Mouse (Mus musculus) adrenal gland, adult (tissue): Measurements from ENCODE around the gene Cd2bp2.

Source experiments
- DNase-seq, 2 experiments: peaks; one replicate each; pipeline ENCODE4 v3.0.0; 2022 to 2023; ENCODE audit warnings: low spot score in 1 of 2; ENCODE audit not compliant: inconsistent age in 2 of 2

The Cd2bp2 gene

DNA sequence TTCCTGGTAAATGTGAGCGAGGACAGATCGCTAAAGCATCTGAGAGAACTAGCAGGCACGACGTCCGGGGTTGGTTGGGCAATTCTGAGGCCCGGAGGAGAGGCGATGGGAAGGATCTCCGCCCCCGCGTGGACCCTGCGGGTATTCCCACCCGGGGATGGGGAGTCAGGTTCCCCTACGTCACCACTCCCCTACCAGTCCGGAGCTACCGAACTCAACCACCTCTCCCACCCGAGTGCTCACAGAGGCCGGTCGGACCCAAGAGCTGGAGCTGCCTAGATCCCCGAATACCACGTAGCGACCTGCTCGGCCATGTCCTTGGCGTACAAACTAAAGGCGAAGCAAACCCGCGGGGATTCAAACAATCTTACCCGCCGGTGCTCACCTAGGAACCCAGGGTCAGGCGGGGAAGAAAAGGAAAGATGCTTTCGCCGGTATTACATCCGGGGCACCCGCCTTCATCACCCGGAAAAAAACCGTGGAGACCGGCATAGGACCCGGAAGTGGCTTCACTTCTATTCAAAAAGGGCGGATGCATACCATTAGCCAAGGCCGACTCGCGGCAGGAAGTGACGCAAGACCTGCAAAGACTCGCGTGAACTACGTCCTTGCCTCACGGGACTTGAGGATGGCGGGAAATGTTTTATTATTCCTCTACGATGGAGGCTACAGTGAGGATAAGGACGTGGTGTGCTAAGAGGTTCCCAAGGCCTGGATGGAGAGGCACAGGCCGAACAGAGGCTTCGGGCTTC lies at the start of gene Cd2bp2:
Cd2bp2 (minus strand) TSS at position 507 of the 752 bp plus-strand sequence.
- peak; percentile 96 to 98 for DNase-seq

DNA sequence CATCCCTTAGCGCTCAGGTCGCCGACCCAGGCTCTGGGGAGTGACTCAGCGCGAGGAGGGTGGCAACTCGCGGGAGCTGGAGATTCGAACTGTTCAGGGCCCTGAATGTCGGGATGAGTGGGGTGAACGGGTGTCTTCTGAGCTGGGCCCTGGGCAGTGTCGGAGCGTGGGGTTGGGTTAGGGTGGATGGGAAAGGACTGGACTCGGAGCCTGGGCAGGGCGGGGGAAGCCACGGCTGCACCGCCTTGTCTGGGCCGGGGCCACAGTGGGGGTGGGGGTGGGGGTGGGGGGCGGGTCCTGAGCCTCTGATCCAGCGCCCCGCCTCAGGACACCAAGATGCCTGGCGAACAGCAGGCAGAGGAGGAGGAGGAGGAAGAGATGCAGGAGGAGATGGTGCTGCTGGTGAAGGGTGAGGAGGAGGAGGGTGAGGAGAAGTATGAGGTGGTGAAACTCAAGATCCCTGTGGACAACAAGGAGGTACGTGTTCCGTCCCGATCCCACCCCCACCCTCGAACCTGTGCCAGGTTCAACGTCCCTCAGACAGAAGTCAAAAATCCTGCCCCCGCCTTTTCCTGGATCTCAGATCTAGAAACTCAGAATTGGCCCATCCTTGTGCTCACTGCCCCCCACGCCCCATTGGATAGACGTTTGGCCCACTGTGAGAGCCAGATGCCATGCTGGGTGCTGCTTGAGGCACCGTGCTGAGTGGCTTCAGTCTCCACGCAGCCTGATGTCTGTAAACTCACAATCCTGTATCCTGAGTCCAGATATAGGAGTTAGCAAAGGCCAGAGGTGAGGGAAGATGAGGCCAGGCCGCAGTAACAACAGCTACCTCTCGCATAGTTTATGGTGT lies 49.0 kb upstream of the Cd2bp2 start:
- no peak for DNase-seq

DNA sequence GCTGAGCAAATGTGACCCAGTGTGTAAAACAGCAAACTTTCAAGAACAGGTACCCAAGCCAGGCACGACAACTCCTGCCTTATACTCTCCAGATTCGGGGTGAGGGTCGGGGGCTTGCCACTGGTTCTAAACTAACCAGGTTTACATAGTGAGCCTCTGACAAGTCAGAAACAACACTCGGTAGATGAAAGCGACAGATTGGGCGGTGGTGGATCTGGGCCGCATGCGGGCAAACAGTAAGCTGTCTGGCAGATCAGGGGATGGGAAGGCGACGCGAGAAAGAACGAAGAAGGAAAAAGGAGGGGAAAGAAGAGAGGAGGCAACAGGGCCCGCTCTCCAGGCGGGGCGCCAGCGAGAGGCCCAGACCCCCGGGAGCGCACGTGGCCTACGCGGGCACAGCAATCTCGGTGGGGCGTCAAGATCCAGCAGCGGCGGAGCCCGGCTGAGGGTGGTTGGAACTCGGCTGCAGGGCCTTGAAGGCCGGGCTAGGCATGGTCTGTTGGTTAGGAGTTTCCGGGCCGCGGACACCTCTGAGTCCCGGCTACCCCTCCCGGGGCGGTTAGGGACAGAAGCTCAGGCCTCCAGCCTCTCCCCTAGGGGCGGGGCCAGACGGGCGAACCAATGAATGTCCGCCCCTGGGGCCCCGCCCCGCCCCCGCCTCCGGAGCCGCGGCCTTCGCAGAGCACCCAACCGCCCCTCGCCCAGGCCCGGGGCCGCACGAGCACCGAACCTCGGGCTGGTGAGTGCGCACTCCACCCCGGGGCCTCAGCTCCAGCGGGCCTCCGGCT lies 48.2 kb upstream of the Cd2bp2 start, which contains the start of gene Zfp771:
Zfp771 (plus strand) TSS at position 405 of the 788 bp plus-strand sequence.
- peak; percentile 97 to 99 for DNase-seq

DNA sequence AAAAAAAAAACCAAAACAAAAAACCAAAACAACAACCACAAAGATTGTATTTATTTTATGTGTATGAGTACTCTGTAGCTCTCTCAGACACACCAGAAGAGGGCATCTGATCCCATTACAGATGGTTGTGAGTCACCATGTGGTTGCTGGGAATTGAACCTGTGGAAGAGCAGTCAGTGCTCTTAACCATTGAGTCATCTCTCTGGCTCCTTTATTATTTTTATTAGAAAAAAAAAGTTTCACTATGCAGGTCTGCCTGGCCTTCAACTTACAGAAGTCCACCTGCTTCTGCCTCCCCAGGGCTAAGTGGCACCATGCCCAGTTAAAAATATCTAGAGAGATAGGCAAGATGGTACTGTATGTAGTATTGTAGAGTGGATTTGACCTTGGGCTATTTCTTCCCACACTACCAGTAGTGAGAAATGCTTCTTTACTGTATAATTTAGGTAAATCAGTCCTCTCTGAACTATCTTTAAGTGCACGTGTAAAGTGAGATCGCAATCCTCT lies 47.6 kb upstream of the Cd2bp2 start:
- DNase-seq, result no peak

DNA sequence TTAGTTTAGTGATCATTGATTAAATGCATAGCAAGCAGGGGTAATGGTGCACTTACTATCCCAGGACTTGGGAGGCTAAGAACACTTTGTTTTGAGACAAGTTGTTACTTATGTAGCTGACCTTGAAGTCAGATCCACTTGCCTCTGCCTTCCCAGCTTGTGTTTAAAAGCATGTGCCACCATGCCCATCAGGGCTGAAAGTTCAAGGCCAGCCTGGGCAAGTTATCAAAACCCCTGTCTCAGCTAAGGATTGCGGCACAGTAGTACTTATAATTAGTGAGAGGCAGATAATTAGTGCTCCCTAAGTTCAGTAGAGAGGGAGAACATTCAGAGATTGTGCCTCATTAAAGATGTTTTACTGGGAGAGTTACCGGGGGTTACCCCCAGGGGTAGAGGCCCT lies 38.9 kb upstream of the Cd2bp2 start:
- DNase-seq, result peak; percentile 67 to 69

DNA sequence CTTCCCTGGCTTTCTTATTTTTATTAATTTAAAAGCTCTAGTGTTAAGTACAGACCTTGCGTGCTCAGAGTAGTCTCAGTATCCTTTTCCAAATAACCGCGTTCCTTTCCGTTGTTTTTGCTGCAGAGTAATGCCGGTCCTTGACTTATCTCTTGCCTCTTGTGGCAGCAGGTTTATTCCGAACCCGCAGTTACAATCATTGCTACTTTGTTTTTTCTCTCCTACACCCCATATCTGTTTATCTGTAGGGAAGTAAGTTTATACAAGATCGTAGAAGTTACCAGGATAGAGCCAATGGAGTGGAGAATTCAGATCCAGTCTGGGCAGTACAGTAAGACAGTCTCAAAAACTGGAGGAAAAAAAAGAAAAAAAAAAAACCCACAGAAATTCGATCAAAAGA lies 37.9 kb upstream of the Cd2bp2 start:
- DNase-seq, result no peak

DNA sequence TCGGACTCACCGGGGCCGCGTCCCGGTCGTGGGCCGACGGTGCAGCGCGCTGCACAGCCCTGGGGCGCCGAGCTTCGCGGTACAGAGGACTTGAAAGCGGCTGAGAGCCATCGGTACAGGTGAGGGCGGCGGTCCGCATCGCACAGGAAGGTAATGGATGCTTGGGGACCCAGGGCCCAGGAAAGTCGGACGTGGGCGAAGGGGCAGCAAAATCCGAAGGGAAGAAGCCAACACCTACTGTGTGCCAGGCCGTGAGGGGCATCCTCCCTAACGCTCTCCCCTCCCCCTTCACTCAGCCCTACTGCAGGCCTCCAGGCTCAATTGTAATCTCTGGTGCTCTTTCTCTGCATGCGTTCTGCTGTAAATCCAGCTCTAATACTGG lies 37.5 kb upstream of the Cd2bp2 start:
- DNase-seq, result no peak

DNA sequence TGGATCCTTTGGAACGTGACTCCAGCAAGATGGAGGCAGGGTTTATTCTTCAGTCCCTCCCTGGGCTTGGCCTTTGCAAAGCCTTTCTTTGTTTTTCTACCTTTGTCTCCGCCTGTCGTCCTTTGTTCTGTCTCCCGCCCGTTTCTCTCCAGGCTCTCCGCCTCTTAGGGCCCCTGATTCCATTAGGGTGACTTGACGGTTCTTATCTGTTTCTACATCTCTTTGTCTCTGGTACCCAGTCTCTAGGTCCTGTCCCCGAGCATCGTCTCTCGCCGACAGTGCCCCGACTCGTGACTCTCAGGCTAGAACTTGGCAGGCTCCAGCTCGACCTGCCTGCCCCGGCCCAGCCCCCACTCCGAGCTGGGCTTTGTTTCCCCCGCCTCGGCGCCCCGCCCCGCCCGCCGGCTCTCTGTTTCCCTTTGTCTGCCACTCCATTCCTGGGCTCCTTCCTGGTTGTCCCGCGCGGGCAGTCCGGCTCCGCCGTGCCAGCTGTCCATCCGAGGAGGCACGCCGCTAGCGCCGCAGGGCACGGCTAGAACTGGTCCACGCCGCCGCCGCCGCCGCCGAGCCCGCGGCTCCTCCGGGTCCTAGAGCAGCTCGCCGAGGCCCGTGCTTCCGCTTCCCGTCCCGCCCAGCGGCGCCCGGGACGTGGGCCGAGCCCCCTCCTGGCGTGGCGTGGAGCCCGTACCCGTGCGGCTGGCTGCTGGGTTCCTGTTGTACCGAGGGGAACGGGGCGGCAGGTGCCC lies 36.9 kb upstream of the Cd2bp2 start, which contains the start of the genes Zfp553 and Sept1:
Zfp553 (plus strand) TSS at position 440 of the 746 bp plus-strand sequence.
Sept1 (minus strand) TSS at position 509 of the 746 bp plus-strand sequence.
- peak; percentile 89 to 95 for DNase-seq

DNA sequence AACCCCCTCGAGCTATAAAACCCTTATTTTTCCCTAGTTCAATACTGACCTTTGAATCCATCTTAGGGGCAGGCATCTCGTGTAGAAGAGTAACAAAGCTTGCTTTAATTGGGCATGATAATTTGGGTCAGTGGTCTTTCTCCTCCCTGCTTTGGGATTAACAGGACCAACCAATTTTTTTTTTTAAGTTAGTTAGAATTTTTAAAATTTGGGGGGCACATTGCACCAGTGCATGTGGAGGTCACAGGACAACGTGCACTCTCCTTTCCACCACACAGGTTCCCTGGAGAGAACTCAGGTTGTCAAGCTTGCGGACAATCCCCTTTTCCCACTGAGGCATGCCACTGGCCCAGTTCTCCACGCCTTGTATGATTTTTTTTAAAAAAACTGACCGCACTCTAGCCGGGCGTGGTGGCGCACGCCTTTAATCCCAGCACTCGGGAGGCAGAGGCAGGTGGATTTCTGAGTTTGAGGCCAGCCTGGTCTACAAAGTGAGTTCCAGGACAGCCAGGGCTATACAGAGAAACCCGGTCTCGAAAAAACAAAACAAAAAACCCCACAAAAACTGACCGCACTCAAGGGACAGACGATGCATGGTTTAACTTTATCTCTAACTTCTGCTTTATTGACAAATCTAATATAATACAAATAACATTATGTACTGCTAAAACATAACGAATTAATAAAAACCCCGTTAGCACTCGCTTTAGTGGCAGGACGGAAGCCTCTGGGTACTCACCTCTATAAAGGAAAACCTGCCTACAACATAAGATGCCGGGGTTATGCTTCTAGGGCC lies 36.2 kb upstream of the Cd2bp2 start:
- peak in 1 of 2 experiments; percentile 47 for DNase-seq

DNA sequence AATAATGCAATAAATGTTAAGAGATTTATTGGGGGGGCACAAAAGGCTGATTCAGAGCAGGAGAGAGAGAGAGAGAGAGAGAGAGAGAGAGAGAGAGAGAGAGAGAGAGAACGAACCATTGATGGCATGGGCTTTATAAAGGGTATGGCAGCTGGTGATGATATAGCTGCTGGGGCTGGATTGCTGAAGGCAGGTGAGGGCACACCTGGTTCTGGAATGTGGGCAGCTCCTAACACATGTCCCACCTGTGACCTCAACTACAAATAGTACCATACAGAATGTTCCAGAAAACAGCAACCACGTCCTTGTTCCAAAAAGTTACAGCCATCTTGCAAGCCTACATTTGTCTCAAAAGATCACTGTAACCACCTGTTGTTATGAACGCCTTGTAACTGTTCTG lies 35.5 kb upstream of the Cd2bp2 start:
- peak in 1 of 2 experiments; percentile 18 for DNase-seq

DNA sequence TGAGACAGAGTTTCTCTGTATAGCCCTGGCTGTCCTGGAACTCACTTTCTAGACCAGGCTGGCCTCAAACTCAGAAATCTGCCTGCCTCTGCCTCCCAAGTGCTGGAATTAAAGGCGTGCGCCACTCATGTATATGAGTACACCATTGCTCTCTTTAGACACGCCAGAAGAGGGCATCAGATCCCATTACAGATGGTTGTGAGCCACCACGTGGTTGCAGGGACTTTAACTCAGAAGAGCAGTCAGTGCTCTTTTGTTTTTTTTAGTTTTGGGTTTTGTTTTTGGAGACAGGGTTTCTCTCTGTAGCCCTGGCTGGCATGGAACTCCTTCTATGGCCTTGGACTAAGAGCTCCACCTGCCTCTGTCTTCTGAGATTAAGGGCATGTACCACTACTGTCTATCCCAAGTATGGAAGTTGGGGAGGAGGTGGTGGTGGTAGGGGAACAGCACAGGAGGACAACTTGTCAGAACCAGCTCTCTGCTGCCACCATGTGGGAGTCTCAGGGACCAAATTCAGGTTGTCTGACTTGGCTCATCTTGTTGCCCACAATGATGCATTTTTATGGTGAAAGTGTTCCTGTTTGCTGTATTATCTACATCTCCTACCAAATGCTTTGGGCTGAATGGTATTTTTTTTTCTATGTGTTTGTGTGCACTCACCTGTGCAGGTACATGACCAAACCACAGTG lies 32.9 kb upstream of the Cd2bp2 start:
- peak; percentile 79 to 91 for DNase-seq

DNA sequence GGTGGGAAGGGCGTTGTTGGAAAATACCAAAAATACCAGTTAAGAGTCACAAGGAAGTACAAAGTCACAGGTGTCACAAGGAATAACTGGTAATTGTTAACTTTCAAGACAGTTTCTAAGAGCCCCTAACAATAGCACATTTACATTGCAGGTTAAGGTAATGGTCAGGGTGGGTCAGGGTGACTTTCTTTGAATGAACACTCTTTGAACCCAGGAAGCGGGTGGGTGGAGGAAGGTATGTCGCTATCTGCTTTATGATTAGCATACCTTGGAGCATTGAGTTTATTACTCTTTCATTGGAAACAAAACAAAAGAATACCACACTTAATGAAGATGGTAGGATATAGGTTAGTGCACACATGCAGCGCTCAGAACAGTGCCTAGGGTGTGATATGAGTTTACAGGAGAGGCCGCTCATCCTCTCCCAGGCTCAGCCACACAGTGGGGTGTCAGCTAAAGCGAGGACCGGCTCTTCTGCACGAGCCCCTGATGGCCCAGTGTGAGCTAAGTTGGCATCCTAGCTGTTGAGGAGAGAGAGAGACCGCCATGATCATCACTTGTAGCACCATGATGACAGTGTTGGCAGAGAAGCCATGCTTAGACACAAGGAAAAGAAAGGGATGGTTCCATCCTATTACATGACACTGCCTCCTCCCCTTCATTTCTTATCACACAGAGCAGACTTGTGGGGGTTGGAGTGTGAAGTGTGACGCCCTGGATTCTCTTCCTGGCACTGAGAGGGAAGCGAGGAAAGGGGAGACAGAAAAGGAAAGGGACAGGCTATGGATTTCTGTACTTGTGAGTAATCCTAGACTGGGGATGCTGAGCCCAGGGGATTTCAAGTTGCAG lies 29.5 kb upstream of the Cd2bp2 start:
- no peak for DNase-seq

DNA sequence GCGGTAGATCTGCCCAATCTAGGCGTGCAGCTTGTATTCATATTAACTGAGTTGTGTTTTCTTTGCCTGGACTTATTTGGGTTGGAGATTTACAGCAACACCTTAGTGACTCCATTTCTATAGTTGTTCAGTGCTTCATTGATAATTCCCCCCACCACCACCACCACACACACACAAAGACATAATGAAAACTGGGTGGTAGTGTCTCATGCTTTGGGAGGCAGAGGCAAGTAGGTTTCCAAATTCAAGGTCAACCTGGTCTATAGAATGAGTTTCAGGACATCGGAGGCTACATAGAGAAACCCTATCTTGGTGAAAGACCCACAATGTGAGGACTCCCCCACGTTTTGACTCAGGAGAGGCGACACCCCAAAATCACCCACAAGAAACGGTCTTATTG lies 28.8 kb upstream of the Cd2bp2 start:
- DNase-seq, result no peak

DNA sequence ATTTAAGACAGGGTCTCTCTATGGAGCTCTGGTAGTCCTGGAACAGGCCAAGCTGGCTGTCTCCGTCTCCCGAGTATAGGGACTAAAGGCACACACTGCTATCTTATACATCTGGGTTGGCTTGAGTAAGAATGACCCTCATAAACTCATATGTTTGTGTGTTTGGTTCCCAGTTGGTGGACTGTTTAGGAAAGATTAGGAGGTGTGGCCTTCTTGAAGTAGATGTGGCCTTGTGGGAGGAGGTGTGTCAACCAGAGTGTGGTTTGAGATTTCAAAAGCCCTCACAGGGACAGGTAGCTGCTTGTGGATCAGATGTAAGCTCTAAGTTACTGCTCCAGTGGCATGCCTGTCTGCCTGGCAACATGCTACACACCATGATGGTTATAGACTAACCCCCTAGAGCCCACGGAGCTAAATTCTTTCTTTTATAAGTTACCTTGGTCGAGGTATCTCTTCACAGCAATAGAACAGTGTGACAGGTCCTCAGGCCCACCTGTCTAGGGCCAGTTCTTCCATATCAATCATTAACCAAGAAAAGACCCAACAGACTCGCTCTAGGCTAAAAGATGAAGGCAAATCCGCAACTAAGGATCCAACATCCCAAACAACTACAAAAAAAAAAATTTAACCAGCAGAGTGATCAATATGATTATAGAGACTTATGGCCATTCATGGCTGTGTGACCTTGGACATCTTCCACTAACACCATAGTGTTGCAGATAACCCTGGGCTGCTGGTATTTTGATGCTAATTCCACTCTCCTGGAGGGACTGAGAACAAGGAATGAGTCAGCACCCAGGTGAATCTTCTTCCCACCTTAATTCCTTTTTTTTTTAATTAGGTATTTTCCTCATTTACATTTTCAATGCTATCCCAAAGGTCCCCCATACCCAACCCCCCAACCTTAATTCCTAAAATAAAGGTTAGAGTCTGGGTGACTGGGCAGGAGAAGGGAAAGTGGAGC lies 27.9 kb upstream of the Cd2bp2 start:
- DNase-seq, result no peak

DNA sequence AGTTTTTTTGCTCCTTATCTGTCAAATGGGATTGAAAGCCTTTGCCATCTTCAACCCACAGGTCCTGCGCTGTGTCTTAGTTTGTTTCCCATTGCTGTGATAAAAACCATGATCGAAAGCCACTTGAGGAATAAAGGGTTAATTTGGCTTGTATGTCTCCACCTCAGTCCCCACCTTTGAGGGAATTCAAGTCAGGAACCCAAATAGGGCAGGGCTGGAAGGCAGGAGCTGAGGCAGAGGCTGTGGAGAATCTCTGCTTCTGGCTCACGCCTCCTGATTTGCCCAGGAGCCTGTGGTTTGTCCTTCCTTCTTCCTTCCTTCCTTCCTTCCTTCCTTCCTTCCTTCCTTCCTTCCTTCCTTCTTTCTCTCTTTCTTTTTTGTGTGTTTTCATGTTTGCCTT lies 27.3 kb upstream of the Cd2bp2 start:
- no peak for DNase-seq

DNA sequence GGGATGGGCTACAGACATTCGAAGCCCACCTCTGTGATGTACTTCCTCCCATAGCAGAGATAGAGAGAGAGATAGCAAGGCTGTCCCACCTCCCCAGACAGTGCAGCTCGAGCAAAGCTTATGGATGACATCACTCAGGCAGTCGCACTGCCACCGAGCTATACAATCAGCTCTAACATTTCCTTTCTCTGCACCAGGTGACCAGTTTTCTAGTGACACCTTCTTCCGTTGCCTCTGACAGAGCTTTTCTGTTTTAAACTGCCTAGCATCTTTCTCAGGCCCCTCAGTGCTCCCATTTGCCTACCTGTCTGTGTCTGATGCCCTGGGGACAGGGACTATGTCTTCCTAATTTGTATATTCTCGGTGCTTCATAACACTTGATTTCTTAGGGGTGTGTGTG lies 24.6 kb upstream of the Cd2bp2 start:
- no peak for DNase-seq

DNA sequence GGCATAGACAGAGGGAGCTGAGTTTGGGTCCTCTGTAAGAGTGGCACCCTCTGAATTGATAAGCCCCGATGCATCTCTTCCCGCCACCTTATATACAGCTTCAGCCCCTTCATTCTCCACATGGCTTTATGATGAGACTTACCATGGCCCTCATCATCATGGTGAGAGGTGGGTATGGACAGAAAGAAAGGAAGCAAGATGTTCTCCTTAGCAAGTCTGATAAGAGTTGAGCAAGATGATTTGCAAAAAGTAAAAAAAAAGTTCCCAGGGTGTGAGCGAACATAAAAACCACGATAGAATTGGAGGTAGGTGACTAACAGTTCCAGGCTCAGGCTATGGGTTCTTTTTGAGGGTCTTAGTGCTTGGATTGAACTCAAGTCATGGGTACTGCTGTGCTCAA lies 22.8 kb upstream of the Cd2bp2 start:
- no peak for DNase-seq
